Mouse (Mus musculus): ENCODE results near the gene Casp6. TPM values are rescaled to one million over a fixed set of nuclear protein-coding genes. Genes with fewer than 3 reads are reported as not detected.
A peak's percentile ranks its signal among the peaks of the same experiment; 100 is the strongest.

Gene Casp6
- polyA plus RNA-seq, 1 experiment from 2014 or later, result 20.4 TPM

- H3K4me1 ChIP-seq (ENCODE audit: control insufficient read depth, insufficient read depth, low read length), result no peaks in the 10 kb centered on the region
- H3K27ac ChIP-seq (ENCODE audit: low read depth, low read length), result no peak overlapping the region
- H3K4me2 ChIP-seq (ENCODE audit: low read depth, low read length), result no peak overlapping the region
- H3K9ac ChIP-seq (replicated peaks; ENCODE audit: low read depth, low read length), result no peak overlapping the region
- no peaks in the 10 kb centered on the region for H3K9me3 ChIP-seq (ENCODE audit: control insufficient read depth, low read length)
- no peak overlapping the region for H3K4me3 ChIP-seq (ENCODE audit: low read depth, low read length)
- WGBS, result 92% methylated on average over 14 of the region's 14 CpGs
- H3K36me3 ChIP-seq (ENCODE audit: control insufficient read depth, insufficient read depth, low read length), result no peaks in the 10 kb centered on the region
- no peak for ATAC-seq (ENCODE audit: low read depth)
- no peaks in the 10 kb centered on the region for H3K27me3 ChIP-seq (ENCODE audit: control insufficient read depth, insufficient read depth, low read length)
These were observed 10.8 kb downstream of the Casp6 start for GRCm38 (mm10) chr3:129912025-129912424.

- WGBS, result 92% methylated on average over 13 of the region's 13 CpGs
- H3K9ac ChIP-seq (replicated peaks; ENCODE audit: low read depth, low read length), result no peak overlapping the region
- H3K27ac ChIP-seq (ENCODE audit: low read depth, low read length), result no peak overlapping the region
- no peaks in the 10 kb centered on the region for H3K9me3 ChIP-seq (ENCODE audit: control insufficient read depth, low read length)
- no peak overlapping the region for H3K4me3 ChIP-seq (ENCODE audit: low read depth, low read length)
- ATAC-seq (ENCODE audit: low read depth), result no peak
- H3K36me3 ChIP-seq (ENCODE audit: control insufficient read depth, insufficient read depth, low read length), result no peaks in the 10 kb centered on the region
- H3K27me3 ChIP-seq (ENCODE audit: control insufficient read depth, insufficient read depth, low read length), result no peaks in the 10 kb centered on the region
- H3K4me2 ChIP-seq (ENCODE audit: low read depth, low read length), result no peak overlapping the region
- H3K4me1 ChIP-seq (ENCODE audit: control insufficient read depth, insufficient read depth, low read length), result no peaks in the 10 kb centered on the region
These were observed 12.0 kb downstream of the Casp6 start for GRCm38 (mm10) chr3:129913241-129913640.

- no peaks in the 10 kb centered on the region for H3K9me3 ChIP-seq (ENCODE audit: control insufficient read depth, low read length)
- ATAC-seq (ENCODE audit: low read depth), result no peak
- no peak overlapping the region for H3K4me3 ChIP-seq (ENCODE audit: low read depth, low read length)
- no peak overlapping the region for H3K9ac ChIP-seq (replicated peaks; ENCODE audit: low read depth, low read length)
- H3K4me1 ChIP-seq (ENCODE audit: control insufficient read depth, insufficient read depth, low read length), result no peaks in the 10 kb centered on the region
- WGBS, result 84% methylated on average over 3 of the region's 3 CpGs
- H3K27ac ChIP-seq (ENCODE audit: low read depth, low read length), result no peak overlapping the region
- no peaks in the 10 kb centered on the region for H3K36me3 ChIP-seq (ENCODE audit: control insufficient read depth, insufficient read depth, low read length)
- H3K27me3 ChIP-seq (ENCODE audit: control insufficient read depth, insufficient read depth, low read length), result no peaks in the 10 kb centered on the region
- H3K4me2 ChIP-seq (ENCODE audit: low read depth, low read length), result no peak overlapping the region
These were observed 16.2 kb downstream of the Casp6 start for GRCm38 (mm10) chr3:129917424-129917823.

GRCm38 (mm10) chr3:129918434-129918833 lies 17.2 kb downstream of the Casp6 start:
- H3K4me2 ChIP-seq (ENCODE audit: low read depth, low read length), result no peak overlapping the region
- H3K4me3 ChIP-seq (ENCODE audit: low read depth, low read length), result no peak overlapping the region
- H3K36me3 ChIP-seq (ENCODE audit: control insufficient read depth, insufficient read depth, low read length), result no peaks in the 10 kb centered on the region
- H3K4me1 ChIP-seq (ENCODE audit: control insufficient read depth, insufficient read depth, low read length), result no peaks in the 10 kb centered on the region
- ATAC-seq (ENCODE audit: low read depth), result peak; percentile 90
- WGBS, result 14% methylated on average over 13 of the region's 13 CpGs
- H3K27ac ChIP-seq (ENCODE audit: low read depth, low read length), result no peak overlapping the region
- H3K27me3 ChIP-seq (ENCODE audit: control insufficient read depth, insufficient read depth, low read length), result no peaks in the 10 kb centered on the region
- no peak overlapping the region for H3K9ac ChIP-seq (replicated peaks; ENCODE audit: low read depth, low read length)
- no peaks in the 10 kb centered on the region for H3K9me3 ChIP-seq (ENCODE audit: control insufficient read depth, low read length)

- WGBS, result 88% methylated on average over 7 of the region's 7 CpGs
- ATAC-seq (ENCODE audit: low read depth), result no peak
- H3K36me3 ChIP-seq (ENCODE audit: control insufficient read depth, insufficient read depth, low read length), result no peaks in the 10 kb centered on the region
- H3K27me3 ChIP-seq (ENCODE audit: control insufficient read depth, insufficient read depth, low read length), result no peaks in the 10 kb centered on the region
- H3K9me3 ChIP-seq (ENCODE audit: control insufficient read depth, low read length), result no peaks in the 10 kb centered on the region
- H3K9ac ChIP-seq (replicated peaks; ENCODE audit: low read depth, low read length), result no peak overlapping the region
- no peak overlapping the region for H3K27ac ChIP-seq (ENCODE audit: low read depth, low read length)
- H3K4me2 ChIP-seq (ENCODE audit: low read depth, low read length), result no peak overlapping the region
- H3K4me3 ChIP-seq (ENCODE audit: low read depth, low read length), result no peak overlapping the region
- no peaks in the 10 kb centered on the region for H3K4me1 ChIP-seq (ENCODE audit: control insufficient read depth, insufficient read depth, low read length)
These were observed 22.4 kb downstream of the Casp6 start for GRCm38 (mm10) chr3:129923581-129923980.

- Histone ChIP-seq H3K36me3 (ENCODE audit: control insufficient read depth, insufficient read depth, low read length) (no peaks in the 10 kb centered on the region), H3K4me3 (ENCODE audit: low read depth, low read length) (no peak overlapping the region), H3K27me3 (ENCODE audit: control insufficient read depth, insufficient read depth, low read length) (no peaks in the 10 kb centered on the region), H3K4me1 (ENCODE audit: control insufficient read depth, insufficient read depth, low read length) (no peaks in the 10 kb centered on the region), H3K4me2 (ENCODE audit: low read depth, low read length) (no peak overlapping the region), H3K9ac (replicated peaks; ENCODE audit: low read depth, low read length) (no peak overlapping the region), H3K9me3 (ENCODE audit: control insufficient read depth, low read length) (no peaks in the 10 kb centered on the region), H3K27ac (ENCODE audit: low read depth, low read length) (no peak overlapping the region)
- no peak for ATAC-seq (ENCODE audit: low read depth)
- 94% methylated on average over 3 of the region's 3 CpGs for whole genome bisulfite sequencing
These were observed 24.6 kb downstream of the Casp6 start for GRCm38 (mm10) chr3:129925861-129926260.

GRCm38 (mm10) chr3:129930213-129930778 lies 29.1 kb downstream of the Casp6 start:
- no peaks in the 10 kb centered on the region for H3K4me1 ChIP-seq (ENCODE audit: control insufficient read depth, insufficient read depth, low read length)
- H3K27me3 ChIP-seq (ENCODE audit: control insufficient read depth, insufficient read depth, low read length), result no peaks in the 10 kb centered on the region
- 70% methylated on average over 6 of the region's 6 CpGs for WGBS
- no peaks in the 10 kb centered on the region for H3K9me3 ChIP-seq (ENCODE audit: control insufficient read depth, low read length)
- no peak overlapping the region for H3K4me3 ChIP-seq (ENCODE audit: low read depth, low read length)
- no peak overlapping the region for H3K27ac ChIP-seq (ENCODE audit: low read depth, low read length)
- no peaks in the 10 kb centered on the region for H3K36me3 ChIP-seq (ENCODE audit: control insufficient read depth, insufficient read depth, low read length)
- no peak overlapping the region for H3K9ac ChIP-seq (replicated peaks; ENCODE audit: low read depth, low read length)
- ATAC-seq (ENCODE audit: low read depth), result no peak
- no peak overlapping the region for H3K4me2 ChIP-seq (ENCODE audit: low read depth, low read length)

- ATAC-seq (ENCODE audit: low read depth), result no peak
- H3K4me2 ChIP-seq (ENCODE audit: low read depth, low read length), result no peak overlapping the region
- H3K9me3 ChIP-seq (ENCODE audit: control insufficient read depth, low read length), result no peaks in the 10 kb centered on the region
- WGBS, result 49% methylated on average over 4 of the region's 4 CpGs
- H3K27ac ChIP-seq (ENCODE audit: low read depth, low read length), result no peak overlapping the region
- H3K36me3 ChIP-seq (ENCODE audit: control insufficient read depth, insufficient read depth, low read length), result no peaks in the 10 kb centered on the region
- H3K9ac ChIP-seq (replicated peaks; ENCODE audit: low read depth, low read length), result no peak overlapping the region
- H3K4me1 ChIP-seq (ENCODE audit: control insufficient read depth, insufficient read depth, low read length), result no peaks in the 10 kb centered on the region
- no peak overlapping the region for H3K4me3 ChIP-seq (ENCODE audit: low read depth, low read length)
- H3K27me3 ChIP-seq (ENCODE audit: control insufficient read depth, insufficient read depth, low read length), result no peaks in the 10 kb centered on the region
These were observed 31.2 kb downstream of the Casp6 start for GRCm38 (mm10) chr3:129932443-129932842.

- 32% methylated on average over 9 of the region's 9 CpGs for WGBS
- Histone ChIP-seq H3K4me3 (ENCODE audit: low read depth, low read length) (no peak overlapping the region), H3K27me3 (ENCODE audit: control insufficient read depth, insufficient read depth, low read length) (no peaks in the 10 kb centered on the region), H3K9me3 (ENCODE audit: control insufficient read depth, low read length) (no peaks in the 10 kb centered on the region), H3K27ac (ENCODE audit: low read depth, low read length) (no peak overlapping the region), H3K4me2 (ENCODE audit: low read depth, low read length) (no peak overlapping the region), H3K9ac (replicated peaks; ENCODE audit: low read depth, low read length) (no peak overlapping the region), H3K36me3 (ENCODE audit: control insufficient read depth, insufficient read depth, low read length) (no peaks in the 10 kb centered on the region), H3K4me1 (ENCODE audit: control insufficient read depth, insufficient read depth, low read length) (no peaks in the 10 kb centered on the region)
- no peak for ATAC-seq (ENCODE audit: low read depth)
These were observed 35.3 kb downstream of the Casp6 start for GRCm38 (mm10) chr3:129936561-129936960.
